Mouse (Mus musculus) kidney, adult 2 months (tissue): ENCODE data around the gene Tchhl1. TPM values are rescaled to one million over a fixed set of nuclear protein-coding genes. Genes with fewer than 3 reads are reported as not detected.
A peak's percentile ranks its signal among the peaks of the same experiment; 100 is the strongest.
"Not testable (repeated sequence)": the region's sequence is repeated elsewhere in the genome, so short reads cannot be mapped to it uniquely, and the experiment has no call there.

Experiments used
- DNase-seq: peaks from one replicate; pipeline ENCODE4 v3.0.0; 2021
- H3K27ac ChIP-seq: fragments of 200-500 bp; 2 replicates; pipeline ENCODE4 v1.5.1; 2012; ENCODE audit warnings: low read depth, low read length, control low read depth, inconsistent platforms; ENCODE audit not compliant: insufficient read depth
- H3K27me3 ChIP-seq: fragments of 200-500 bp; replicated peaks from 2 replicates; pipeline ENCODE4 v1.6.1; 2012; ENCODE audit warnings: mild to moderate bottlenecking, moderate library complexity, low read length, inconsistent platforms; ENCODE audit not compliant: control insufficient read depth, insufficient read depth
- H3K36me3 ChIP-seq: fragments of 200-500 bp; 2 replicates; pipeline ENCODE4 v1.6.1; 2012; ENCODE audit warnings: mild to moderate bottlenecking, moderate library complexity, low read length, inconsistent platforms; ENCODE audit not compliant: control insufficient read depth, insufficient read depth
- H3K4me1 ChIP-seq: fragments of 200-500 bp; 2 replicates; pipeline ENCODE4 v1.6.1; 2011; ENCODE audit warnings: low read length; ENCODE audit not compliant: control insufficient read depth, insufficient read depth
- H3K4me3 ChIP-seq: fragments of 200-500 bp; 2 replicates; pipeline ENCODE4 v1.5.1; 2011; ENCODE audit warnings: mild to moderate bottlenecking, low read depth, low read length, control low read depth; ENCODE audit not compliant: insufficient read depth
- CTCF ChIP-seq: fragments of 200-500 bp; conservative IDR thresholded peaks from 2 replicates; pipeline ENCODE4 v1.5.1; 2011; ENCODE audit warnings: low read depth, mild to moderate bottlenecking, control low read depth, low read length, moderate library complexity, mixed read lengths; ENCODE audit not compliant: insufficient read depth, insufficient read length
- POLR2A ChIP-seq: fragments of 200-500 bp; IDR thresholded peaks from one replicate; pipeline ENCODE4 v1.6.1; 2011; ENCODE audit warnings: low read depth, low read length, control low read depth
- WGBS: fragments of 180-500 bp; shearing (Covaris S2); methylation state at CpG from one replicate; pipeline ENCODE4 v1.1.7; 2018; 5-methylcytosine and 5-hydroxymethylcytosine counted together
- polyA plus RNA-seq: library from polyadenylated mRNA; depleted of rRNA; stranded (reverse); fragments of >200 nt; gene quantifications from 2 replicates; pipeline ENCODE4 v1.2.3, GENCODE M21; 2012; rRNA removed

Gene Tchhl1
- 0.34 and 0.47 TPM in 2 replicates for polyA plus RNA-seq

DNA sequence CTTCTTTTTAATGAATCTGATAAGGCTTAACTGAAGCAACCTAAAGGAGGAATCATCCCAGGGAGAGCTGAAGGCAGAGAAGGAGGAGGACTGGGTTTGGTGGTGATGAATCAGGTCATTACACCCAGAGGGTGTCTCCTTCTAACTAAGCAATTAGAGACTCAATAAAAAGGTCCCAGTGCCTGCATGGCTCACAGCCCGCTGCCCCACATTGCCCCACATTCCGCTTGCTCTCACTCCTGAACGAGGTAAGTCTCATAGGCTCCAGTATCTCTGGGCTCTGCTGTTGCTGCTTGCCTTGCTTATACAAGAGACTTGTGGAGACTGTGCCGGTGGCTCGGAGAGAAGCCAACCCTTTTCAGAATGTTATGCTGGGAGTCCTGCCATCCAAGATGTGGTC, at the start of gene Tchhl1:
Tchhl1 (plus strand) TSS at position 194 of the 400 bp plus-strand sequence.
- H3K4me3 ChIP-seq = no peak within 1 kb of the TSS
- H3K4me1 ChIP-seq = peaks cover 6% of the 10 kb centered on the region; the same call in 1 of the 2 replicates
- 21% methylated on average over 5 of the region's 5 CpGs for WGBS
- TF ChIP-seq CTCF = no peak
- TF ChIP-seq POLR2A = no peak
- H3K27me3 ChIP-seq = no peaks in the 10 kb centered on the region
- peak within 1 kb of the TSS; percentile 59 for H3K27ac ChIP-seq
- H3K36me3 ChIP-seq = no peaks in the 10 kb centered on the region
- DNase-seq = peak; percentile 36

DNA sequence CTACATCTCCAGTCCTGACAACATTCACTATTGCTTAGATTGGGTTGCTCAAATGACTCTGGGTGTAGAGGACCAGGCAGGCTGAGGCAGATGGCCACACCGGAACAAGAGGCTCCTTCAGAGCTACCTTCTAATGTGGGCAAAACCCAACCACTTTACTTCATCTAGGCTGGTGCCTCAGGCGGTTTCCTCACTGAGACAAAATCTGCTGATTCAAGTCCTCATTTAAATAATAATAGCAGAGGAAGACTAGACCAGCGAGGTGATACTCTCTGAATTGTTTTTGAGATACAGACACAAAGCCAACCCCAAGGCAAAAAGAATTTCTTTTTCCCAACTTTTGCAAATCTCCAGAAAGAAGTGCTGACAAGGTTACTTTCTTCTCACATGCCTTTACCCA, 36.9 kb upstream of the Tchhl1 start:
- no peak for TF ChIP-seq POLR2A
- TF ChIP-seq CTCF = no peak
- Histone ChIP-seq H3K27me3 (no peaks in the 10 kb centered on the region), H3K27ac (no peak overlapping the region), H3K4me1 (no peaks in the 10 kb centered on the region), H3K36me3 (no peaks in the 10 kb centered on the region), H3K4me3 (no peak overlapping the region)
- DNase-seq = no peak
- WGBS = 62% methylated on average over 3 of the region's 3 CpGs

DNA sequence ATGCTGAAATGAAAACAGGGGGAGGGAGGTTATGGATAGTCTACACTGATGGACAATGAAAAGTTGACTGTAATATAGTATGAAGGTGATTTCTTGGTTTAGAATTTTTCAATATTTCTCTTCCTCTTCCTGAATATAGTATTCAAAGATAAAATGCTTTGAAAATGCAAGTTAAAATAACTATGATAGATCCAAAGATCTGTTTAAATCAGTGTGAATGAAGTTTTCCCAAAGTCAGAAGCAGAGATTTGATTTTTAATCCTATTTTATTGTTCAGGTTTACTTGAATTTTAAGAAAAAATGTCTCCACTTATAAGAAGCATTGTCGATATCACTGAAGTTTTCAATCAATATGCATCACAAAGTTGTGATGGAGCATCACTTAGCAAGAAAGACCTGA, 26.5 kb upstream of the Tchhl1 start, which contains the start of gene Tchh:
Tchh (plus strand) TSS at position 301 of the 400 bp plus-strand sequence.
- peaks cover 6% of the 10 kb centered on the region; the same call in 1 of the 2 replicates for H3K4me1 ChIP-seq
- DNase-seq = no peak
- H3K4me3 ChIP-seq = no peak within 1 kb of the TSS
- TF ChIP-seq CTCF = no peak
- TF ChIP-seq POLR2A = no peak
- 96% methylated on average over 1 of the region's 1 CpGs for WGBS
- H3K36me3 ChIP-seq = no peaks in the 10 kb centered on the region
- H3K27me3 ChIP-seq = no peaks in the 10 kb centered on the region
- H3K27ac ChIP-seq = no peak within 1 kb of the TSS

DNA sequence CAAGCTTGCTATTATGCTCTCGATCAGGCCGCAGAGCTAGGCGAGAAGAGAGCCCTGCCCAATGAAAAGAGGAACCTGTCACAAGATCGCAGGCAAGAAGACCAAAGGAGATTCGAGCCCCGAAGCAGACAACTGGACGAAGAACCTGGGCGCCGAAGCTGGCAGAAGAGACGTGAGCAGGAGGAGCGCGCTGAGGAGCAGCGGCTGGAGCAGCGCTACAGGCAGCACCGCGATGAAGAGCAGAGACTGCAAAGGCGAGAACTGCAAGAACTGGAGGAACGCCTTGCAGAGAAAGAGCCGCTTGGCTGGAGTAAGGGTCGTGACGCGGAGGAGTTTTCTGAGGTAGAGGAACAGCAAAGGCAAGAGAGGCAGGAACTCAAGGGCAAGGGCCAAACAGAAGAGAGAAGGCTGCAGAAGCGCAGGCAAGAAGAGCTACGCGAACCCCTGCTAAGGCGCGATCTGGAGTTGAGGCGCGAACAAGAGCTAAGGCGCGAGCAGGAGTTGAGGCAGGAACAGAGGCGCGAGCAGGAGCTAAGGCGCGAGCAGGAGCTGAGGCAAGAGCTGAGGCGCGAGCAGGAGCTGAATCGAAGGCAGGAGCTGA, 25.0 kb upstream of the Tchhl1 start:
- TF ChIP-seq CTCF (no peak), POLR2A (no peak)
- Histone ChIP-seq H3K4me1 (peaks cover 6% of the 10 kb centered on the region; the same call in 1 of the 2 replicates), H3K36me3 (no peaks in the 10 kb centered on the region), H3K4me3 (peak overlapping the region; percentile 61), H3K27ac (no peak overlapping the region; the same call in 1 of the 2 replicates), H3K27me3 (no peaks in the 10 kb centered on the region)
- peak; percentile 33 for DNase-seq
- 1% methylated on average over 38 of the region's 38 CpGs for WGBS

DNA sequence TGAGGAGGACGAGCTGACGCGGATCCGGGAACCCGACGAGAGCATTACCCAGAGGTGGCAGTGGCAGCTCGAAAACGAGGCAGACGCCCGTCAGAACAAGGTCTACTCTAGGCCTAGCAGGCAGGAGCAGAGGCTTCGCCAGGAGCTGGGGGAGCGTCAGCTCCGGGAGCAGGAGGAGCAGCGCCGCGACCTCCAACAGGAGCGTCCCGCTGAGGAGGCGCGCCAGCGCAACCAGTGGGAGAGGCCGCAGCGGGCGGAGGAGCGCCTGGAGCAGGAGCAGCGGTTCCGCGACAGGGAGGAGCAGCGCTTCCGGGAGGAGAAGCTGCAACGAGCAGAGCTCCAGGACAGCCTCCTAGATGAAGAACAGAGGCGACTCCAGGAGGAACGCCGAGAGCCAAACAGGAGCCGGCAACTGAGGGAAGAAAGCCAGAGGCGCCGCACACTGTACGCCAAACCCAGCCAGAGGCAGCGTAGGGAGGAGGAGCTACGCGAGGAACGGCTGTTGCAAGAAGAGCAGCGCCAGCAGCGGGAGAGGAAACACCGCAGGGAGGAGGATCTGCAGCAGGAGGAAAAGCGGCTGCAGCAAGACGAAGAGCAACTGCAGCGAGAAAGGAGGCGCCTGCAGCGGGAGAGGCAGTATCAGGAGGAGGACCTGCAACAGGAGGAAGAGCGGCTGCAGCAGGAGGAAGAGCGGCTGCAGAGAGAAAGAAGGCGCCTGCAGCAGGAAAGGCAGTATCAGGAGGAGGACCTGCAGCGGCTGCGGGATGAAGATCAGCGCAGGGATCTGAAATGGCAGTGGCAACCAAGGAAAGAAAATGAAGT, 24.0 kb upstream of the Tchhl1 start:
- Histone ChIP-seq H3K4me1 (peaks cover 6% of the 10 kb centered on the region; the same call in 1 of the 2 replicates), H3K36me3 (no peaks in the 10 kb centered on the region), H3K27ac (peak overlapping the region; percentile 29), H3K4me3 (peak overlapping the region; percentile 61), H3K27me3 (no peaks in the 10 kb centered on the region)
- TF ChIP-seq CTCF (0 out of 2 replicates have a peak, but pooled peaks have one; percentile 2), POLR2A (peak; percentile 33)
- DNase-seq = peak; percentile 84
- WGBS = under 1% methylated on average over 56 of the region's 56 CpGs

DNA sequence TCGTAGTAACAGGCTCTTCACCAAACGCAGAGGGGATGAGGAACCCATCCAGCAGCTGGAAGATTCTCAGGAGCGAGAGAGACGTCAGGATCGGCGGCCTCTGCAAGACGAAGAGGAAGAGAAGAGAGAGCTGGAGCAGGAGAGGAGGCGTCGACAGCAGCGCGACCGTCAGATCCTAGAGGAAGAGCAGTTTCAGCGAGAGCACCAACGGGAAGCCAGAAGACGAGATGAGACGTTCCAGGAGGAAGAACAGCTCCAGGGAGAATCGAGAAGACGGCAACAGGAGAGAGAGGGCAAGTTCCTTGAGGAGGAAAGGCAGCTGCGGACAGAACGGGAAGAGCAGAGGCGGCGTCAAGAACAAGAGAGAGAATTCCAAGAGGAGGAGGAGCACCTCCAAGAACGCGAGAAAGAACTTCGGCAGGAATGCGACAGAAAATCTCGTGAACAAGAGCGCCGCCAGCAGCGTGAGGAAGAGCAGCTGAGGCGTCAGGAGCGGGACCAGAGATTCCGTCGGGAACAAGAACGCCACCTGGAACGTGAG, 23.3 kb upstream of the Tchhl1 start:
- H3K27me3 ChIP-seq = no peaks in the 10 kb centered on the region
- H3K36me3 ChIP-seq = no peaks in the 10 kb centered on the region
- H3K4me3 ChIP-seq = peak overlapping the region; percentile 61
- under 1% methylated on average over 36 of the region's 36 CpGs for WGBS
- peak overlapping the region; percentile 29 for H3K27ac ChIP-seq
- DNase-seq = peak; percentile 76
- peaks cover 6% of the 10 kb centered on the region; the same call in 1 of the 2 replicates for H3K4me1 ChIP-seq
- no peak for TF ChIP-seq POLR2A
- no peak for TF ChIP-seq CTCF

DNA sequence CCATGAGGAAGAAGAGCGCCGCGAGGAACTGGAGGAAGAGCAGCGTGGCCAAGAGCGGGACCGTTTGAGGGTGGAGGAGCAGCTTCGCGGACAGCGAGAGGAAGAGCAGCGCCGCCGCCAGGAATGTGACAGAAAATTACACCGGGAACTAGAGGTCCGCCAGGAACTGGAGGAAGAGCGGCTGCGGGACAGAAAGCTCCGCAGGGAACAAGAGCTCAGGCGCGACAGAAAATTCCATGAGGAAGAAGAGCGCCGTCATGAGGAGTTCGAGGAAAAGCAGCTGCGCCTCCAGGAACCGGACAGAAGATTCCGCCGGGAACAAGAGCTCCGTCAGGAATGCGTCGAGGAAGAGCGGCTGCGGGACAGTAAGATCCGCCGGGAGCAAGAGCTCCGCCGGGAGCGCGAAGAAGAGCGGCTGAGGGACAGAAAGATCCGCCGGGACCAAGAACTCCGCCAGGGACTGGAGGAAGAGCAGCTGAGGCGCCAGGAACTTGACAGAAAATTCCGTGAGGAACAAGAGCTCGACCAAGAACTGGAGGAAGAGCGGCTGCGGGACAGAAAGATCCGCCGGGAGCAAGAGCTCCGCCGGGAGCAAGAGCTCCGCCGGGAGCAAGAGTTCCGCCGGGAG, 22.3 kb upstream of the Tchhl1 start:
- WGBS = under 1% methylated on average over 54 of the region's 54 CpGs
- Histone ChIP-seq H3K36me3 (no peaks in the 10 kb centered on the region), H3K27ac (peak overlapping the region; percentile 57), H3K4me3 (peak overlapping the region; percentile 61), H3K27me3 (no peaks in the 10 kb centered on the region), H3K4me1 (peaks cover 6% of the 10 kb centered on the region; the same call in 1 of the 2 replicates)
- TF ChIP-seq POLR2A (no peak), CTCF (no peak)
- peak; percentile 46 for DNase-seq

DNA sequence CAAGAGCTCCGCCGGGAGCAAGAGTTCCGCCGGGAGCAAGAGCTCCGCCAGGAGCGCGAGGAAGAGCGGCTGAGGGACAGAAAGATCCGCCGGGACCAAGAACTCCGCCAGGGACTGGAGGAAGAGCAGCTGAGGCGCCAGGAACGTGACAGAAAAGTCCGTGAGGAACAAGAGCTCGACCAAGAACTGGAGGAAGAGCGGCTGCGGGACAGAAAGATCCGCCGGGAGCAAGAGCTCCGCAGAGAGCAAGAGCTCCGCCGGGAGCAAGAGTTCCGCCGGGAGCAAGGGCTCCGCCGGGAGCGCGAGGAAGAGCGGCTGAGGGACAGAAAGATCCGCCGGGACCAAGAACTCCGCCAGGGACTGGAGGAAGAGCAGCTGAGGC, 21.8 kb upstream of the Tchhl1 start:
- H3K4me3 ChIP-seq = peak overlapping the region; percentile 61
- not testable (repeated sequence) for H3K36me3 ChIP-seq, H3K4me1 ChIP-seq, H3K27me3 ChIP-seq, DNase-seq
- H3K27ac ChIP-seq = peak overlapping the region; percentile 57
- WGBS = 1% methylated on average over 32 of the region's 32 CpGs
